Mouse (Mus musculus) spleen, postnatal 4 days (tissue): ENCODE measurements around the gene D130043K22Rik.

Source experiments
- DNase-seq, 2 experiments: peaks; one replicate each; pipeline ENCODE4 v3.0.0; 2022; ENCODE audit warnings: low spot score in 2 of 2

The D130043K22Rik gene

DNA sequence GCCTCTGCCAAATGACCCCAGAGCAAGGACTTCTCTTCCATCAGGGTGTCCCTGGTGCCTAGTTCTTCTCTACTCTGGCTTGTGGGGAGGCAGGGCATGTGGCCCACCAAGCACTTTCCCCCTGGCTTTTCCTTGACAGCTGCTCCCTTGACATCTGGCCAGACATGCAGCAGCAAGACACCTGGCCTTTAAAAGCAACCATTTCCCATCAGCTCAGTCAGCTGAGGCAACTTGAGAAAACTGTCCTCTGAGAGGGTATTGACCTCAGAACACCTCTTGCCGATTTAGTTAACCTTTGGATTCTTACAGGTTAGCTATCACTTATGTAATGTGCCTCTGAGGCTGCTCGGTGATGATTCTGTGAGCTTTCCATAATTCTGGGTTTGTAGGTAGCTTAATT, 48.9 kb downstream of the D130043K22Rik start:
- DNase-seq: no peak

DNA sequence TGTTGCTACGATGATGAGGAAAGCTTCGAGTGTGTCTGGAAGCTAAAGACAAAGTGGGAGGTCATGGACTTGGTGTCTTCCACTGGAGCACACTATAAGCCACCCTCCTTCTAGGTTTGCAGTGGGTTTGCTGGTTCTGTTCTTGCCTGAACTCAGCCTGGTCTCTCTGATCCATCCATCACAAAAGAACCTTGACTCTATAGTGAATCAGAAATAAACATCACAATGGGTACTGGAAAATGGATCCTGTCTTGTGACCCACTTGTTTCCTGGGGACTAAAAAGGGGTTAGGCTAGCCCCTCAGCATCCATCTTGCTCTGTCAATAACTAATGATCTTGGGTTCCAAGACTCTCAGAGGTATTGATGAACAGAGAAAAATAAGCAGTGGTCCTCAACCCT, 57.0 kb downstream of the D130043K22Rik start:
- no peak for DNase-seq

DNA sequence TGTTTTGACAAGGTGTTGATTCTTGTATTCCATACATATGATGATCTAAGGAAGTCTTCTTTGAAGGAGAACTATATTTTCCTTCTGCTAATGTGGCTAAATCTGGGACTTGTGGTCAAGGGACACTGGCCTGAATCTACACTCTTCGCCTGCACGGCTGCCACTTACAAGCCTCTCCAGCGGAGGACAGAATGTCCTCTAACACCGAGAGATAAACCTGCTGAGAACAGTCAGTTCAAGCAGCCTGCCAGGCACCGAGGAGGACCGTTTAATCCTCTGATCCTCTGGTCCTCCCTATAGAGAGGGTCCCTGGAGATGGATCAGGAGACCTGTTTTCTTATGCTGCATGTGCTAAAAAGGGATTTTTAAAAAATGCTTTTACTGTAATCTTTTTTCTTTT, 58.5 kb downstream of the D130043K22Rik start:
- no peak for DNase-seq

DNA sequence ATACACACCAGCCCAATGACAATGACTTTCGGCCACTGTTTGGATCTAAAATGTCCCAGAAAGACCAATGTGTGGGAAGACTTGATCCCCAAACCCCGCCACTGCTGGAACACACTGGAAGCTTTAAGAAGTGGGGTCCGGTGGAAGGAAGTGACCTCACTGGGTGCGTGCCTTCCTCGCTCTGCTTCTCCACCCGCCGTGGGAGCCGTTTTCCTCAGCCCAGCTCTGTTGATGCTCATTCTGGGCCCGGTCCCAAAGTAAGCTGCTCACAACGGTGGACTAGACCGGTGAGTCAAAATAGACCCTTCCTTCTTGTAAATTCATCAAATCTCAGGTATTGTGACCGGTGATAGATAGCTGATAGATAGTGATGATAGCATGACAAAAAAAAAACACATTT, 60.5 kb downstream of the D130043K22Rik start:
- no peak for DNase-seq

DNA sequence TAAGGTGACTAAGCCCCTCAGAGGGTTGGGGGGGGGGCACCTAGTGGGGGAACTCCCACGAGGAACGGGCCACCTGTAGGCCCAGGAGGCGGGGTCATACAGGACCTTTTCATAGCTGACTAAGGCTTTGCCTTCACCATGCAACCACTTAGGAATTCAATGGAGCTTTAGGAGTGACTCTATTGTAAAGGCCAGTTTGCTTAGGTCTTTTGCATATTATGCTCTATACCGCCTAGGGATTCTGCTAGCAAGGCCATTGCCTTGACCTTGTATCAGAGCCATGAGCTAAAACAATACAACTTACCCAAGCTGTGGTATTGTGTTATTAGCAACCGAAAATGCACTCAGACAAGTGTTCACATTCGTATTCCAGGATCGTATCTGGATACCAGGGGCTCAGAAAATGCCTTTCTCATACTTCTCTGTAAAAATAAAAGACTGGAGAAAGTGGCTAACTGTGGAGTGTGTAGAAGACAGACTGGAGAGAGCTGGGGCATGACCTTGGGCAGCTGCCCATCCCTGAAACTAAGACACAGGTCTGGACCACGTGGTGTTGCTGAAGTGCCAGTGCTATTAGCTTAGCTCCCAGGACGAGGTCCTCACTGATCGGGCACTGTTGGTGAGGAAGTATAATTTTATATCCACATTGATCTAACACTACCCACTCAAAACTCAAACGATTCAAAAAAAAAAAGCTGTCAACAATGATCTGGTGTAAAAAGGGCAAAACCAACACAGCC, 62.1 kb downstream of the D130043K22Rik start:
- DNase-seq: no peak

DNA sequence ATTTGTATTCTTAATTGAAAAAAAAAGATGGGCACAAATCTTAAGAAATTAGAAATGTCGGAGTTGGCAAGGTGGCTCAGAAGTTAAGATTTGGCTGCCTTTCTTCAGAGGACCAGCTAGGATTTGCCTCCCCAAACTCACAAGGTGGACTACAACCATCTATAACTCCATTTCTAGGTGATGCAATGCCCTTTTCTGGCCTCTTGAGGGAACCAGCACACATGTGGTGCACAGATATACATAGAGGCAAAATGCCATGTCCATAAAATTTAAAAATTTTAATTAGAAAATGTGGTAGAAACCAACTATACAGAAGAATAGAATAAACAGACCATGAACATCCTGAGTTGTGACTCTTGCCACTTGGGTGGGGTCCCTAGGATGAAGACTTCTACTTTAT, 64.2 kb downstream of the D130043K22Rik start:
- no peak for DNase-seq

DNA sequence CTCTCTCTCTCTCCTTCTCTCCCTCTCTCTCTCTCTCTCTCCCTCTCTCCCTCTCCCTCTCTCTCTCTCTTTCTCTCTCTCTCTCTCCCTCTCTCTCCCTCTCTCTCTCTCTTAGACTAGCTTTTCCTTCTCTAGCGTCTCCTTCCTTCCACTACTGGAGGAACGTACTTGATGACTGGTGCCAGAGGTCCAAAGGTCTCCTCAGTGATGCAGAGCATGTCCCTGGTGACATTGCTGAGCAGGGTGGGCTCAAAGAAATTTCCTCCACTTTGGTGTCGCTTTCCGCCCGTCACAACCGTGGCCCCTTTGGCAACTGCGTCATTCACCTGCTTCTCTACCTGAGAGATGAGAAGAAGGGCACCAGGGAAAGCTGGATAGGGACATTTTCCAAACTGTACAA, 68.6 kb downstream of the D130043K22Rik start:
- DNase-seq: no peak

DNA sequence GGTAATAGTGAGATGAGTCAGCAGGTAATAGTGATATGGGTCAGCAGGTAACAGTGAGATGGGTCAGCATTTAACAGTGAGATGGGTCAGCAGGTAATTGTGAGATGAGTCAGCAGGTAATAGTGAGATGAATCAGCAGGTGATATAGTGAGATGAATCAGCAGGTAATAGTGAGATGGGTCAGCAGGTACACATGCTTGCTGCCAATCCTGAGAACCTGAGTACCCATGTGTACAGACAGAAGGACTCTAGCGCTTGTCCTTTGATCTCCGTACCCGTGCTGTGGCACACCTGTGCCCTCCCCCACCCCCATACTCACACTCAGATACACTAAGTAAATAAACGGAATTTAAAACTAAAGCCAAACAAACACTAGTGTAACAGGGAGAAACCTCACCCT, 70.0 kb downstream of the D130043K22Rik start:
- DNase-seq: no peak

DNA sequence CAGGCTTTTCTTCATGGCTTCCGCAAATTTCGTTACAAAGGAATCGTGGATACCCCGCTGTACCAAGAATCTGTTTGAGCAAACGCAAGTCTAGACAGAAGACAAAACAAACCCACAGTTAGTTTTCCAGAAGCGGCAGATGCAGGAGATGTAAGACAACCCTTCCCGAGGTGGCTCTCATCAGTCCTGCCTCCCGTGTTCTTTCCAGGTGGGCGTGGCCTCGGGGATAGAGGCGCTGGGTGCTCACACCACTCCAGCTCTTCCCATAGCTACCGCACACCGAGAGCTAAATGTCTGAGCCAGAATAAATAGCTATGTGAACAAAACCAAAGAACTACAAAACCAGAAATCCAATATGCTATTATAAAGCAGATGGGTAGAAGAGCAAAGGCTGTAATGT, 70.9 kb downstream of the D130043K22Rik start:
- DNase-seq: no peak

DNA sequence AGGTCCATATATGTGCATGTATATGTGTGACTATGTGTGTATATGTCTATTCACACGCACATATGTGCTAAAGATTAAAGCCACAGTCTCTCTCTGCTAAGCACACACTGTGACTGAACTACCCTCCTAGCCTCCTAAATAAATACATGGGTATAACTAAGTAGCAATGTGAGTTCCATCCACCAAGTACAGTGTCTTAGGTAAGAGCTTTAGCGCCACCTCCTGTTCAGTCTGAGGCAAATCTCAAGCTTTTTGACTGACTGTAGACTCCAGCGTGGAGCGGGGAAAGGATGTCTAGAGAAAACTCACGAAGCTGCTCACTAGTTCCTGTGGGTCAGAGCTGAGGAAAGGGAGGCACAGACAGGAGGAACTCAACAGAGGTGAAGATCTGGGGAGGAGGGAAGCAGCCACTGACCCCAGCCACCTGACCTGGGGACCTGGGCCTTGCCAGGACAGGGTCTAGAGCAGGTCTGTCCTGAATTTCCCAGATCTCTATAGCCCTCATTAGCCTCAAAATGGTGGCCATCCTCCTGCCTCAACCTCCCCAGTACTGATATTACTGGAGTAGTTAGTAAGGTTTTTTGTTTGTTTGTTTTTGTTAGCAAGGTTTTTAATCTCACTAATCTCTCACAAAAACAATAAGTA, 75.5 kb downstream of the D130043K22Rik start:
- peak; percentile 36 to 76 for DNase-seq

DNA sequence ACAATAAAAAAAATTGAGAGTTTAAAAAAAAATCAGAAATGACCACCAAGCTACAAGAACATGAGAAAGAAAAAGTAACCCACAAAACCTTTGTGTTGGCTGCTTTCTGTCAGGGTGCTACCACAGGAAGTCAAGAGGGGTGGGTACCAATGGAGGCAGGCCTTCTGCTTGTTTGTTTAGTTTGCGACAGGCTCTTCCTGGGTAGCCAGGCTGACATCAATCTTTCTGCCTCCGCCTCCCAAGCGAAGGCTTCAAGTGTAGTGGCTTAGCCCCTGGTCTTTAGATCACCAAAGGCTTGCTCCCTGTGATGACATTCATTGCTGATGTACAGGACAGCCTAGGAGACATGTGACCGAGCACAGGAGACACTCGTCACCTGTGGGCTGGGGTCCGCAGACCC, 76.3 kb downstream of the D130043K22Rik start:
- DNase-seq: no peak

DNA sequence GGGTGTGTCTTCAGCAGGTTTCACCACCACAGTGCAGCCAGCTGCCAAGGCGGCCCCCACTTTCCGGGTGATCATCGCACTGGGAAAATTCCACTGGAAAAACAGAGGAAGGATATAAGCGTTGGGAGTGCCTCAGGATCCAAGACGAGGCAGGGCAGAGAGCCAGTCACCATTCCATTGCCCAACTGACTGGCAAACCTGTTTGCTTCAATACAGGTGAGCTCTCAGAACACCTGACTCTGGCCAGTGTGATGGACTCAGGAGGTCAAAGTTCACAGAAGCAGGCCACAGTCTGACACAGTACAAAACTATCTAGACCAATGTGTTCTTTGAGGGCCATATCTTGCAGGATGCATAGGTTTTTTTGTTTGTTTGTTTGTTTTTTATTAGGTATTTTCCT, 79.1 kb downstream of the D130043K22Rik start:
- DNase-seq: no peak

DNA sequence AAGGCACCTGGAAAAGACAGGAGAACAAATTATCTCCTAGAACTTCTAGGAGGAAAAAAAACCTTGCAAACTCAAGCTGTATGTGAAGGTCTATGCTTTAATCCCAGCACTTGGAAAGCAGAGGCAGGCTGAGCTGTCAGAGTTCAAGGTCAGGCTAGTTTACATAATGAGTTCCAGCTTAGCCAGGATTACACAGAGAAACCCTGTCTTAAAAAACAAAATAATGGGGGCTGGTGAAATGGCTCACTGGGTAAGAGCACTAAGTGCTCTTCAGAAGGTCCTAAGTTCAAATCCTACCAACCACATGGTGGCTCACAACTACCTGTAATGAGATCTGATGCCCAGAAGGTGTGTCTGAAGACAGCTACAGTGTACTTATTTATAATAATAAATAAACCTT, 85.7 kb downstream of the D130043K22Rik start:
- no peak for DNase-seq

DNA sequence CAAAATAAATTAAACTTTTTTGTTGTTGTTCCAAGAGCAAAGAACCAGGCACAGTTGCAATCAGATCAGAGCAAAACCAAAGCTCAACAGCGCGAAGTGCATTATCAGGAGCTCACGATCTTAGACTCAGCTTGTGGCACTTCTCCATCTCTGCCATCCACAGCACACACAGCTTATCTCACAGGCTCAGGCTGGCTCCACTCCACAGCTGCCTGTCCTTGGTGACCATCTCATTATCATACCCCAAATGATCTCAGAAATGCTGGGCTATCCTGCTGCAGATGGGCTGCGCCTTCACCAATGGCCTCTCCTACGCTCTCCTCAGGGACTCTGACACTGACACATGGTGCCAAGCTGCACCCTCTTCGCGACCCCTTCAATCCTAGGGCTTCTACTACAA, 88.3 kb downstream of the D130043K22Rik start:
- DNase-seq: no peak

DNA sequence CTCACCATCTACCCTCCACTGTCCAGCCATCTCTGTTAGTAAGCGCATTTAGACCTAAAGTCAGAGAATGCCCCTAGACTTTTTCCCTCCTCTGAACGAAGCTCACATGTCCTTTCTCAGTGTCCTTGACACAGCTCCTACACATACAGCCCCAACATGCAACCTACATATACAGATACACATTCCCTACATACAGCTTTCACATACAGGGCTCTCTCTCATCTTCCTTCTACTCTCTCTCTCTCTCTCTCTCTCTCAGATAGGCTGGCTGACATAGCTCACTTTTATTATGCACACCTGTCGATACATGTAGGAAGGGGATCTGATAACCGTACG, 91.8 kb downstream of the D130043K22Rik start:
- DNase-seq: no peak

DNA sequence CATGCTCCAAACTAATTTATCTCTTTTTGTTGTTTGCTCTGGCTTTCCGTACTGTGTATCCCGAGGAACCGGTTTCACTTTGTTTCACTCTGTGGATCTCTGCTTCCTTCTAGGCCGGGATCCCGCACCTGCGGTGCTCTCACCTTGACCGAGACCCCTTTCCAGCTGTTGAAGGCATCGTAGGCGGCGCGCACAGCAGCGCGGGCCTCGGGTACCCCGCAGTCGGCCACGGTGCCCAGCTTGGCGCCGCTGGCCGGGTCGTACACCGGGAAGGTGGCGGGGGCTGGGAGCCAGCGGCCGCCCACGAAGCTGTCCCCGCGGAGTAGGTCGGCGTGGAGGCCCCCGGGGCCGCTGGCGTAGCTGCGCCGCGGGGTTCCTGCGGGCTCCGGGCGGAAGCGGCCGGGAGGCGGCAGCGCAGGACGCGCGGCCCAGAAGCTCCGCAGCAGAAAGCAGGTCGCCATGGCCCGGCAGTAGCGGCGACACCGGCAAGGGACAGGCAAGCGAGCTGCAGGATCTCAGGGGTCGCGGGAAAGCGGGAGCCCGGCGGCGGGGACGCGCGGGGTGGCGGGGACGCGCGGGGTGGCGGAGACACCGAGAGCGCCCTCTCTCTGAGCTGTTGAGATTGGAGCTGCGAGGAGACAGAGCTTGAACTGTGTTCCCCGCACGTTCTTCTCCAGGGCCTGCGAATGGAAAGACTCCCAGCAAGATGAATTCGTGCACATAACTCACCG, 92.3 kb downstream of the D130043K22Rik start, which contains the start of gene Aldh5a1:
Aldh5a1 (minus strand) TSS at position 554 of the 731 bp plus-strand sequence.
- peak; percentile 36 to 71 for DNase-seq

DNA sequence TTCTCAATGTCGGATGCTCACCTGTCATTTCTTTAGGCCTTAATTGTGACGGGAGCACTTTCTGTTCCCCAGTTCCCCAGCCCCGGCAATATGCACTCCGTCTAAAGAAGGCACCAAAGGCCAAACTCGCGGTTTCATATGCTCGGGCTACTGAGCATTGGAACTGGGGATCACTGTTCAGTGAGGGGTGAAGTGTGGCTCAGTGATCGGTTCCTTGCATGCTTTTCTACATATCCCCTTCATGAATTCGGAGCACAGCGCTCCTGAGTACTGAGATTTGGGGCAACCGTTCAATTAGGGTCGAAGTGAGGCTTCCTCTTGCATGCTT, 92.9 kb downstream of the D130043K22Rik start:
- DNase-seq: no peak

DNA sequence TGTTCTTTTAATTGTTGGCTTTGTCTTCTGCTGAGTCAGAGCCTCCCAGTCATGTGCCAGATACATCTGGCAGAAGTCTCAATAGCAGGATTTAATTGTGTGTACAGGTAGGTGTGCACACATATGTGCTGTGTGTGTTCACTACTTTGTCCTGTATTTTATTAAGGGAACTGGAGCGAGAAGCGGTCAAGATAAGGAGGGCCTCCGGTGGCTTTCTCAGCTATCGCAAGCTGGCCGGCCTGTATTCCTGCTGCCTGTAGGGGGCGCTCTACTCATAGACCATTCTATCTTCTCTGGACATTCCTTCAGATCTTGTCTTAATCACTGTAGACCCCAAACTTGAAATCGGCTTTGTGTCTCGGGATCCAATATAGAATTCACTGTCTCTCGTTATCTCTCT, 93.7 kb downstream of the D130043K22Rik start:
- peak; percentile 55 to 84 for DNase-seq

DNA sequence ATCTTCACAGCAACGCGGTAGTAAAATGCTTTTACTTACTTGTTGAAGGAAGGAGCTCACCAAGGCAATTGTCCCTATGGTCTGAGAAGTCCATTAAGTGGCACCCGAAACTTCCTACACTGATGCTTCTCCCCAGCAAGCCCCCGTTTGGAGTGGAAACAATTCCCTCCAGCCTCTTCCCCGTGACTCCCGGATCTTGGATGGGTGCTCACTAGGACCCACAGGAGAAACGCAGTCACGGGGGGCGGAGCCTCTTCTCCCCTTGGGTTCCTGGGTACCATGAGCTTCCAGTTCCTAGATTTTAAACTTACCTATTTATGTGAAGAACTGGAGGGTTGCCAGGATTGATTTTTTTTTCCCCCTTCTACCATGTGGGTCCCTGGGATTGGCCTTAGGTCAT, 94.5 kb downstream of the D130043K22Rik start:
- no peak for DNase-seq

DNA sequence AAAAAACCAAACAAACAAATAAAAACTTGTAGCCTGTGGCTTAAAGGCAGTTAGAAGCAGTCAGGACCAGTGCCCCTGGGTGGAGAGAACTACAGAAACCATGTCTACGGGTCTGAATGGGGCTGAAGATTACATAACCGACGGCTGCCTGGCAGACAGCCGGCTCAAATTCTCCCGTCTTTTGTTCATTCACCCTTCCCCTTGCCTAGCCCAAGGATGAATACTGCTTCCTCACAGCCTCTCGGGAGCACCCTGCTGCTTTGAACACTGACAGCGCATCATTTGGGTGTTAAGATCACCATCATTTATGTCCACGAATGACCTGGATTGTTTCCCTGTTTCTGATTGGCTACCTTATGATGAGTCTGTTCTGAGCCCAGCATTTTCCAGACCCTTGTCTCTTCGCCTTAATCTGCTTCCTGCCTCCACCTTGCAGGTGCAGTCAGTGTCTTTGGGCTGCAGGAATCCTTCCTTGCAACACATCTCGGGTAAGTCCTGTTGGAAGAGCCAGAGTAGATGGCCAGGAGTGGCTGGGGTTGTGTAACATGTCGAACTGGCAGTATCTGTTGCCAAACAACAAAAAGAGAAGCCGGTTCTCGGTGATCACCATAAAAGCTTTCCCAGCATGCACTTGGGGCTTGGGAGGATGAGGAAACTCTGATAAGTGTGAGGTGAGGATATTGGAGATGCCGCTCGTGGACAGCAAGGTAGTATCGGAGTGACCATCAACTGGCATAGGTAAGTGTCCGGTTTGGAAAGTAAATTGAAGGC, 97.8 kb downstream of the D130043K22Rik start, which contains the start of gene Gpld1:
Gpld1 (plus strand) TSS at position 641 of the 771 bp plus-strand sequence.
- no peak for DNase-seq

DNA sequence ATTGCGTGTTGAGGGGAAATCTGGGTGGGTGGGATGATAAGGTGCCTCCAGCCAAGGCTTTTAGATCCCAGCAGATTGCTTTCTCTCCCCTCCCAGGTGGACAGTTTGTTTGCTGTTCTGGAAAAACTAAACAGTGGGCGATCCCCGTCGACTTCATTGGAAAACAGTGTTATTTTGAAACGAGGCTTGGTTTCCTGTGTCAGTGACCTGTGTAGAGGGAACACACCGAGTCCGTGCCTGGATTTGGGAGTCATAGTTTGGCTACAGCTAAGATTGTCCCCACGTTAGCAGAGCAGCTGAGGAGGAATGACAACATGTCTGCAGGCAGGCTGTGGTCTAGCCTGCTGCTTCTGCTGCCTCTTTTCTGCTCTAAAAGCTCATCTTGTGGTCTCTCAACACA, 98.4 kb downstream of the D130043K22Rik start:
- no peak for DNase-seq

DNA sequence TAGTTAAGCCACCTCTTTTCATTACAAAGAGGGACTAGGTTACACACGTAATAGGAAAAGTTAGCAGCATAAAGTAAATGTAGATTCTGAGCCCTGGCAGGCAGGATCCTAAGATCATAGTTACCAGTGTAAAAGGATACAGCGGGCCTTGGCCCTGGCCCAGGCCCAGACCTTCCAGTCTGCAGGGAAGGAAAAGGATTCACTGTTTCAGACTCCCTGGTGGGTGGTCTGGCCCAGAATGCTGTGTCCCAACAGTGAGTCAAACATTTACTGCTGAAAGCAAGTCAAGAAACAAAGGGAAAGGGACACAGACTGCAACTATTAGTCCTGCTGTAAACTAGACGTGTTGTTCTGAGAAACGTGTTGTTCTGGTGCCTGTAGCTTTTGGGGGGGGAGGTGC, 100.6 kb downstream of the D130043K22Rik start:
- no peak for DNase-seq
